Mouse (Mus musculus) adrenal gland, postnatal 0 days (tissue): Measurements from ENCODE around the gene Sgms2. TPM values are rescaled to one million over a fixed set of nuclear protein-coding genes. Genes with fewer than 3 reads are reported as not detected.

Experiments
- polyA plus RNA-seq: library from polyadenylated mRNA; unstranded; fragments of >200 nt; fragmentation: Nextera tagmentation; extraction: Ambion mirVana; gene quantifications from 2 replicates; pipeline ENCODE4 v1.2.1, GENCODE M21; 2015

Gene Sgms2
- polyA plus RNA-seq, result 3.8 and 4.5 TPM in 2 replicates

DNA sequence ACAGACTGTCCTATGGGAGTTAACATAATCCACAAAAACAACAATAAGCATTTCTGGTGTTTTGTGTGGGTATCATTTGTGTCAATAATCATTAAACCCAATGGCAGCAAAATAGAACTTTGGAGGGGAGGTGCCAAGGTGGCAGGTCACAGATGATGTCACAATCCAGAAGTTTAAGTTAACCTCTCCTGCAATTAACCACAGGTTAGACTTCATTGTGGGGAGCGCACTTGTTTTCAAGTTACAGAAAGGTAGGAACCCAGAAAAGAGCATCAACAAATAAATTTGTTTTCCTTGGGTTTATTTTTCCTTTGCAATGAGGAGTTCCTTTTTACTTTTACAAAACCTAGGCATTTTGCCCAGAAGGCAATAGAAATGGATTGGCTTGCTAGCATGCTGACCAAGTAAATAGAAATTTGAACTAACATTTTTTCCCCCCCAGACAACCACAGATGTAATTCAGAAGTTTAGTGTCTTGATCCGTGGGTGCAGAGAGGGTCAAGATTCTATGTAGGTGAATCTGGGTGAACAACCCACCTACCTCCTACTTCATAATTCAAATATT lies at the start of gene Sgms2:
Sgms2 (minus strand) TSS at position 51 of the 565 bp plus-strand sequence.

DNA sequence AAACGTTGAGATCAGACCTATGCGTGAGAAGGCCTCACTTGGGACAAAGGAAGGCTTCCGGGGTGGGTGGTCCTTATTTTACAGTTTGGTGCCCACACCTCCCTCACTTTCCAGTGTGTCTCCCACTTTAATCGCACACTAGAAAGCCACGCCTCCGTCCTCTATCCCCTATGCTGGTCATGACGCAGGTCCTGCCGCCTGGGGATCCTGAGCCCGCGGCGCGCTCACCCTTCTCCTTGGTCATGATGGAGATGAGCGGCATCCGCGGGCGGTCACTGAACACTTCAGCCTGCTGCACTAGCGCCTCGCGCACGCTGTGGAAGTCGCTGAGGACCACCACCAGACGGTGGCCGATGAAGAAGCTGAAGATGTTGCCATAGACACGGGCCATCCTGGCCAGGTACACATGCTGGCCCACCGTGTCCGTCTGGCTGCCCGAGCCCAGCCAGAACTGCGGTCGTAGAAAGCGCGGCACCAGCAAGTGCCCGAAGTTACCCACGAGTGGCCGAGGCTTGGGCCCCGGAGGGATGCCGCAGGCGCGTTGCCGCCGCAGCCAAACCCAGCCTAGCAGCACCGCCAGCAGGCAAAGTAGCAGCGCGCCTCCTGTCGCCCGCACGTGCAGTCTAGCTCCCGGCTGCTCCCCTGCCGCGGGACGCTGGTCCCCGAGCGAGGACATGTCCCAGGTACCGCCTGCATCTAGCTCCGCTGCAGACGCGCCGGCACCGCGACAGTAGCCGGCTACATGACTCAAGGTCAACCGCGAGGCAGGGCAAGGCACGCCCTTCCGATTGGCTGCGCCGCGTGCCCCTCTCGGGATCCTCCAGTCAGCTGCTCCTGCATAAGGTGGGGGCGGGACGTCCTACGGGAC lies 188.5 kb downstream of the Sgms2 start, which contains the start of gene Cyp2u1:
Cyp2u1 (minus strand) TSS at position 776 of the 868 bp plus-strand sequence.

DNA sequence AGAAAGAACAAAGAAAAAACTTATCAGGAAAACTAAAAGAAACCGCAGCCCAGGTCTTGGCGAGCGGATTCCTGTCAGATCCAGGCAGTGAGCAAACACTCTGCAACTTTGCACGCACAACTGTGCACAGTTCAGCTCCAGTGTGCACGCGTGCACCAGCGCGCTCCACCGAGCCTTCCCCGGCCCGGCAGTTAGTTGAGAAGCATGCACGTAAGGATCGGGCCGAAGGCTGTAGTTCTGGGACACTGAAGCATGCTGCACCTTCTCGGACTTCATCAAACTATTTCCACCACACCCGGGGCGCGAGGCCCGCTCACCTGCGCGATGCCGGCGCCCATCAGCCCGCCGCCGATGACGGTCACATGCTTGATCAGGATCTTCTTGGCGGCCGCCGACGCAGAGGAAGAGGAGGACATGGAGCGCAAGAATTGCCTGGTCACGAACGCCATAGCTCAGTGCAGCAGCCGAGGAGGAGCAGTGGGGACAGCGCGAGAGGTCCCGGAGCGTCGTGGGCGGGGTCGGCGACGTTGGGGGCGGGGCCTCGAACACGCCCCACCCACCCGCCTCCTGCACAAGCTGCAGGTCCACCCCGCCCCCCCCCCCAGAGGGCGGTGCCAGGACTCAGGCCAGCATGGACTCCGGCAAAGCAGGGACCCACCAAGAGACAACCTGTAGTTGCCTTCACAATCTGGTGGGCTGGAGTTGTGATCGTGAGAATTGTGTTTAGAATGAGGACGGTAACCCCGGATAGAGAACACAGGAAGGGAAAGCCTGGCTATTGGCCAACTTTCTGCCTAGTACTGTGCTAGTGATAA lies 219.4 kb downstream of the Sgms2 start, which contains the start of gene Hadh:
Hadh (minus strand) TSS at position 543 of the 815 bp plus-strand sequence.

Other genes starting within 250 kb of the Sgms2 start
- gene Hadh, start 219.3 kb downstream of the Sgms2 start, polyA plus RNA-seq, result 158 and 281 TPM in 2 replicates
- gene Cyp2u1, start 188.2 kb downstream of the Sgms2 start, polyA plus RNA-seq, result 1.5 and 1.8 TPM in 2 replicates
- 71.1 and 82.8 TPM in 2 replicates for gene Papss1, start 73.4 kb upstream of the Sgms2 start, polyA plus RNA-seq